Mouse (Mus musculus) testis, adult 2 months (tissue): ENCODE measurements around the gene Phf7.

Experiments
- CTCF ChIP-seq: fragments of 200-500 bp; IDR thresholded peaks from 2 replicates; pipeline ENCODE4 v1.5.1; 2012; ENCODE audit warnings: low read depth, mild to moderate bottlenecking, inconsistent platforms, low read length, moderate library complexity; ENCODE audit not compliant: control insufficient read depth, insufficient read depth, insufficient replicate concordance
- POLR2A ChIP-seq: fragments of 200-500 bp; IDR thresholded peaks from 2 replicates; pipeline ENCODE4 v1.6.1; 2012; ENCODE audit warnings: low read depth, mild to moderate bottlenecking, inconsistent platforms, low read length, moderate library complexity; ENCODE audit not compliant: control insufficient read depth

GRCm38 (mm10) chr14:31268301-31269001 is 17.3 kb upstream of the Phf7 start:
- TF ChIP-seq CTCF (no peak), POLR2A (no peak)
